Mouse (Mus musculus): ENCODE measurements around the gene Cachd1.

- TF ChIP-seq CTCF (IDR thresholded peaks at IDR 0.05; ENCODE audit: control insufficient read depth, insufficient read depth, low read length): no peak
- no peak for TF ChIP-seq POLR2A (IDR thresholded peaks at IDR 0.05; ENCODE audit: borderline replicate concordance, control insufficient read depth, low read depth, low read length)
Measured at GRCm38 (mm10) chr4:101001073-101001472, 224.6 kb downstream of the Cachd1 start.
